Mouse (Mus musculus): Measurements from ENCODE around the gene Ugt3a1. TPM values are rescaled to one million over a fixed set of nuclear protein-coding genes. Genes with fewer than 3 reads are reported as not detected.

The Ugt3a1 gene
- polyA plus RNA-seq, 1 experiment from 2014 or later: not detected

DNA sequence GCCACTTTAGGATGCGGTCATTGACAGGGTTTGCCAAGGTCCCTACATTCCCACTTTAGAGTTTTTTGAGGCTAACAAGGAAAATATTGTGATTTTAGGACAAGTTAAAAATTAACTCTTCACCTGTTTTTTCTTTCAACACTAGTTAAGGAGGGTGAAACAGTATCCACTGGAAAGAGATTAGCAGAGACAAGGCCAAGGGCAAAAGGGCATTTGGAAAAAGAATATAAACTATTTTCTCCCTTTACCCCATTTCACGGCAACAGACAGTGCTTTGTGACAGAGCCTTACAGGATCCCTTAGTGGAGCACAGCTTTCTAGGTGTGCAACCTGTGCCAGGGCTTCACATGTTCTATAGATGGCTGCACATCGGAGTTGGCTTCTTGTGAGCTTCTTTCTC, 2.9 kb downstream of the Ugt3a1 start:
- no peak for ATAC-seq
- H3K4me2 ChIP-seq (replicated peaks; ENCODE audit: low read depth): no peak overlapping the region

DNA sequence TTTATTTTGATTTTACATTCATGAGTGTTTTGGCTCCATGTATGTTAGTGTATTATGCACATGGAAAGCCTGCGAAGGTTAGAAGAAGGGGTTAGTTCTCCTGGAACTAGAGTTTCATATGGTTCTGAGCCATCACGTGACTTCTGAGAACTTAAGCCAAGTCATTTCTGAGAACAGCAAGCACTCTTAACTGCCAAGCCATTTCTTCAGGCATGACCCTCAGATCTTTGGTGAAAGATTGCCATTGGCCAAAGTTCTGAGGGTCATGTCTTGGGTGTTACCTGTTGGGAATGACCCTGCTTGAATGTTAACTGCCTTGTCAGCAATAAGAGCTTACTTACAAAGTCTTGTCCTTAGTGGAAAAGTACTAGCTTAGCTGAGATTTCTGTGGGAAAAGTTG, 6.5 kb downstream of the Ugt3a1 start:
- no peak for TF ChIP-seq CTCF (IDR thresholded peaks at IDR 0.05; ENCODE audit: low read depth)
- no peaks in the 10 kb centered on the region for H3K27me3 ChIP-seq (replicated peaks; ENCODE audit: control insufficient read depth, insufficient read depth, low read length)
- no peak overlapping the region for H3K27ac ChIP-seq (ENCODE audit: low read depth, low read length)
- WGBS: 85% methylated on average over 2 of the region's 2 CpGs
- no peak overlapping the region for H3K9ac ChIP-seq (ENCODE audit: low read depth, low read length)
- ATAC-seq: no peak
- H3K9me3 ChIP-seq (ENCODE audit: control insufficient read depth): no peaks in the 10 kb centered on the region
- no peaks in the 10 kb centered on the region for H3K4me1 ChIP-seq (replicated peaks; ENCODE audit: control insufficient read depth, insufficient read depth, low read length)
- H3K4me2 ChIP-seq (replicated peaks; ENCODE audit: low read depth): no peak overlapping the region
- H3K4me3 ChIP-seq (ENCODE audit: low read depth, low read length): no peak overlapping the region
- H3K36me3 ChIP-seq (ENCODE audit: control insufficient read depth, insufficient read depth): no peaks in the 10 kb centered on the region

More for the DNA sequence above, 2.9 kb downstream of the Ugt3a1 start:
- no peaks in the 10 kb centered on the region for H3K9me3 ChIP-seq (ENCODE audit: control insufficient read depth)
- no peak overlapping the region for H3K9ac ChIP-seq (ENCODE audit: low read depth, low read length)
- H3K27me3 ChIP-seq (replicated peaks; ENCODE audit: control insufficient read depth, insufficient read depth, low read length): no peaks in the 10 kb centered on the region
- H3K36me3 ChIP-seq (ENCODE audit: control insufficient read depth, insufficient read depth): no peaks in the 10 kb centered on the region
- no peak for TF ChIP-seq CTCF (IDR thresholded peaks at IDR 0.05; ENCODE audit: low read depth)
- no peak overlapping the region for H3K4me3 ChIP-seq (ENCODE audit: low read depth, low read length)
- no peak overlapping the region for H3K27ac ChIP-seq (ENCODE audit: low read depth, low read length)
- H3K4me1 ChIP-seq (replicated peaks; ENCODE audit: control insufficient read depth, insufficient read depth, low read length): no peaks in the 10 kb centered on the region
- 80% methylated on average over 3 of the region's 3 CpGs for WGBS

DNA sequence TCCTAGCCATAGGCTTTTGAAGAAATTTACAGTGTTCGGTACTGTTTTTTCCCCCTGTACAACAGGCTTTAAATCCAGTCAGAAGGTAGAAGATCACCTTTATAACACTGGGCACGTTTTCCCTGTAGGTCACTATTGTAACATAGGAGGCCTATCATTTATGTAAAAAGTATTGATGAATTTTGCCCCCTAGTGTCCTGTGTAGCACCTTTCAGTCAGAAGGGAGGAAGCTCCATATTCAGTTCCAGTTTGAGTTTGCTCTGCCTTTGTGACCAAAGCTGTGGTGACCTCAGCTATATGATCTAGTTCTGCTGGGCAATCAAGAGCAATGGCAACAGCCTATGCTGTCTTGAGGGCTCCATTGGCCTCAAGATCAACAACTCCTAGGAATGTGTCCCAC, 13.0 kb downstream of the Ugt3a1 start:
- H3K27ac ChIP-seq (ENCODE audit: low read depth, low read length): no peak overlapping the region
- ATAC-seq: no peak
- WGBS: 57% methylated on average over 2 of the region's 2 CpGs
- no peak overlapping the region for H3K4me3 ChIP-seq (ENCODE audit: low read depth, low read length)
- TF ChIP-seq CTCF (IDR thresholded peaks at IDR 0.05; ENCODE audit: low read depth): no peak
- no peaks in the 10 kb centered on the region for H3K4me1 ChIP-seq (replicated peaks; ENCODE audit: control insufficient read depth, insufficient read depth, low read length)
- no peaks in the 10 kb centered on the region for H3K9me3 ChIP-seq (ENCODE audit: control insufficient read depth)
- no peak overlapping the region for H3K9ac ChIP-seq (ENCODE audit: low read depth, low read length)
- H3K27me3 ChIP-seq (replicated peaks; ENCODE audit: control insufficient read depth, insufficient read depth, low read length): no peaks in the 10 kb centered on the region
- no peaks in the 10 kb centered on the region for H3K36me3 ChIP-seq (ENCODE audit: control insufficient read depth, insufficient read depth)
- no peak overlapping the region for H3K4me2 ChIP-seq (replicated peaks; ENCODE audit: low read depth)

DNA sequence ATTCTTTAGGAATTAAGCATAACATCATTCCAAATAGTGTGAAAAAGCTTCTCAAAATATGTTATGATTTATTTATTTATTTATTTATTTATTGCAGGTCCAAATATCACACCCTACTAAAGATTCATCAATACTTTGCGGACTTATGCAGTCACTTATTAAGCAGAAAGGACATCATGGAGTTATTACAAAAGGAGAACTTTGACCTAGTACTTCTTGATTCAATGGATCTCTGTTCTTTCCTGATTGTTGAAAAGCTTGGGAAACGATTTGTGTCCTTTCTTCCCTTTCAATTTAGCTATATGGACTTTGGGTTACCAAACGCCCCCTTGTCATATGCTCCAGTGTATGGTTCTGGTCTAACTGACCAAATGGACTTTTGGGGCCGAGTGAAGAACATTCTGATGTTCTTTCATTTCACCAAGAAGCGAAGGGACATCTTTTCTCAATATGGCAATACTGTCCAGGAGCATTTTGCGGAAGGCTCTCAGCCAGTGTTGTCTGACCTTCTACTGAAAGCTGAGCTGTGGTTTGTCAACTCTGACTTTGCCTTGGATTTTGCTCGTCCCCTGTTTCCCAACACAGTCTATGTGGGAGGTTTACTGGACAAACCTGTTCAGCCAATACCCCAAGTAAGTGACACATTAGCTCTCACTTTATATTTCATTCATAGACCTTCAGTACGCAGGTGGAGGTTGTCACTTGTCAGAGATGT, 29.4 kb downstream of the Ugt3a1 start:
- H3K36me3 ChIP-seq (ENCODE audit: control insufficient read depth, insufficient read depth): no peaks in the 10 kb centered on the region
- H3K27ac ChIP-seq (ENCODE audit: low read depth, low read length): no peak overlapping the region
- H3K27me3 ChIP-seq (replicated peaks; ENCODE audit: control insufficient read depth, insufficient read depth, low read length): no peaks in the 10 kb centered on the region
- H3K4me1 ChIP-seq (replicated peaks; ENCODE audit: control insufficient read depth, insufficient read depth, low read length): no peaks in the 10 kb centered on the region
- no peak overlapping the region for H3K4me2 ChIP-seq (replicated peaks; ENCODE audit: low read depth)
- H3K9ac ChIP-seq (ENCODE audit: low read depth, low read length): no peak overlapping the region
- no peak for TF ChIP-seq CTCF (IDR thresholded peaks at IDR 0.05; ENCODE audit: low read depth)
- no peaks in the 10 kb centered on the region for H3K9me3 ChIP-seq (ENCODE audit: control insufficient read depth)
- no peak overlapping the region for H3K4me3 ChIP-seq (ENCODE audit: low read depth, low read length)
- no peak for ATAC-seq
- 79% methylated on average over 8 of the region's 8 CpGs for WGBS

DNA sequence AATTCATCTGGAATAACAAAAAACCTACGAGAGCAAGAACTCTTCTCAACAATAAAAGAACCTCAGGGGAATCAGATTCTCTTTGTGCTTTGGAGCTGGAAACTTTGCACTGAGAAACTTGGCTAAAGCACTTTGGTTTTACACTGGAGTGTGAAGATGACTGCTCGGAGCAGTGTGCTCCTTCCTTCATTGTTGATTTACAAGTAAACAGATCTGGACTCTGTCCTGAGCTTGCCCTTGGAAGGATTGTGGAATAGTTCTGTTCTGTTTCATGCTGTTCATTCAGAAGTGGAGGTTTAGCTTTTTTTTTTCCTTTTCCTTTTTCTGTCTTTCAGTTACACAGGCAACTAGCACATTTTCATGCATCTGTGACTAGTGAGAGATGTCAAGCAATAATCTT, 57.9 kb downstream of the Ugt3a1 start:
- no peak for ATAC-seq
- Histone ChIP-seq H3K9me3 (ENCODE audit: control insufficient read depth) (no peaks in the 10 kb centered on the region), H3K36me3 (ENCODE audit: control insufficient read depth, insufficient read depth) (no peaks in the 10 kb centered on the region), H3K27me3 (replicated peaks; ENCODE audit: control insufficient read depth, insufficient read depth, low read length) (no peaks in the 10 kb centered on the region), H3K27ac (ENCODE audit: low read depth, low read length) (no peak overlapping the region), H3K4me3 (ENCODE audit: low read depth, low read length) (no peak overlapping the region), H3K4me2 (replicated peaks; ENCODE audit: low read depth) (no peak overlapping the region), H3K9ac (ENCODE audit: low read depth, low read length) (no peak overlapping the region), H3K4me1 (replicated peaks; ENCODE audit: control insufficient read depth, insufficient read depth, low read length) (no peaks in the 10 kb centered on the region)
- 58% methylated on average over 2 of the region's 2 CpGs for WGBS
- TF ChIP-seq CTCF (IDR thresholded peaks at IDR 0.05; ENCODE audit: low read depth): no peak

DNA sequence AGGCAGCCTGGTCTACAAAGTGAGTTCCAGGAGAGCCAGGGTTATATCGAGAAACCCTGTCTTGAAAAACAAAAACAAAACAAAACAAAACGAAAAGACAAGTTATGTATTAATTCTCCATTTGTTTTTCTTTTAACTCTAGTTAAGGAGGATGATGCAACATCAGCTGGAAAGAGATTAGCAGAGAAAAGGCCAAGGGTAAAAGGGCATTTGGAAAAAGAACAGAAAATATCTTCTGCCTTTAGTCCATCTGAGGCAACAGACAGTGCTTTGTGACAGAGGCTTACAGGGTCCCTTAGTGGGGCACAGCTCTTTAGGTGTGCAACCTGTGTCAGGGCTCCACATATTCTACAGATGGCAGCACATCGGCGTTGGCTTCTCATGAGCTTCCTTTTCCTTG, 58.7 kb downstream of the Ugt3a1 start, which contains the start of gene Ugt3a2:
TSS of gene Ugt3a2 (plus strand) at position 210 of the 400 bp plus-strand sequence.
- WGBS: 88% methylated on average over 4 of the region's 4 CpGs
- Histone ChIP-seq H3K9ac (ENCODE audit: low read depth, low read length) (no peak within 1 kb of the TSS), H3K27me3 (replicated peaks; ENCODE audit: control insufficient read depth, insufficient read depth, low read length) (no peaks in the 10 kb centered on the region), H3K27ac (ENCODE audit: low read depth, low read length) (no peak within 1 kb of the TSS), H3K9me3 (ENCODE audit: control insufficient read depth) (no peaks in the 10 kb centered on the region), H3K4me2 (replicated peaks; ENCODE audit: low read depth) (no peak within 1 kb of the TSS), H3K4me3 (ENCODE audit: low read depth, low read length) (no peak within 1 kb of the TSS), H3K36me3 (ENCODE audit: control insufficient read depth, insufficient read depth) (no peaks in the 10 kb centered on the region), H3K4me1 (replicated peaks; ENCODE audit: control insufficient read depth, insufficient read depth, low read length) (no peaks in the 10 kb centered on the region)
- no peak for TF ChIP-seq CTCF (IDR thresholded peaks at IDR 0.05; ENCODE audit: low read depth)
- ATAC-seq: no peak
